Mouse (Mus musculus) olfactory bulb, adult 2 months (tissue): Measurements from ENCODE around the gene Atf7. TPM values are rescaled to one million over a fixed set of nuclear protein-coding genes. Genes with fewer than 3 reads are reported as not detected.
"Not testable (repeated sequence)": the region's sequence is repeated elsewhere in the genome, so short reads cannot be mapped to it uniquely, and the experiment has no call there.

ENCODE experiments used
- H3K27ac ChIP-seq: fragments of 200-500 bp; 2 replicates; pipeline ENCODE4 v1.5.1; 2012; ENCODE audit warnings: low read depth, low read length; ENCODE audit not compliant: insufficient read depth
- H3K4me1 ChIP-seq: fragments of 200-500 bp; 2 replicates; pipeline ENCODE4 v1.6.1; 2012; ENCODE audit warnings: low read length; ENCODE audit not compliant: control insufficient read depth, insufficient read depth
- H3K4me3 ChIP-seq: fragments of 200-500 bp; 2 replicates; pipeline ENCODE4 v1.5.1; 2012; ENCODE audit warnings: mild to moderate bottlenecking, low read depth, low read length, moderate library complexity; ENCODE audit not compliant: insufficient read depth
- CTCF ChIP-seq: fragments of 200-500 bp; IDR thresholded peaks from 2 replicates; pipeline ENCODE4 v1.5.1; 2012; ENCODE audit warnings: low read depth, mild to moderate bottlenecking, low read length, moderate library complexity; ENCODE audit not compliant: insufficient read depth
- POLR2A ChIP-seq: fragments of 200-500 bp; IDR thresholded peaks from 2 replicates; pipeline ENCODE4 v1.6.1; 2012; ENCODE audit warnings: mild to moderate bottlenecking, low read depth, low read length, moderate library complexity; ENCODE audit not compliant: insufficient read depth
- WGBS: fragments of 180-500 bp; shearing (Covaris S2); methylation state at CpG from one replicate; pipeline ENCODE4 v1.1.7; 2018; 5-methylcytosine and 5-hydroxymethylcytosine counted together
- polyA plus RNA-seq: library from polyadenylated mRNA; stranded (reverse); fragments of >200 nt; gene quantifications from 2 replicates; pipeline ENCODE4 v1.2.4, GENCODE M21; 2012; ENCODE audit warnings: low replicate concordance; ENCODE audit not compliant: missing spikeins, insufficient read depth, insufficient read length

Gene Atf7
- polyA plus RNA-seq, 1 experiment: not detected

- Histone ChIP-seq H3K4me1 (peaks cover 4% of the 10 kb centered on the region), H3K4me3 (no peak overlapping the region), H3K27ac (no peak overlapping the region)
- TF ChIP-seq POLR2A (no peak), CTCF (no peak)
- 48% methylated on average over 3 of the region's 3 CpGs for WGBS
These were observed 32.7 kb upstream of the Atf7 start for GRCm38 (mm10) chr15:102657926-102658381.

GRCm38 (mm10) chr15:102656658-102657057 is 31.4 kb upstream of the Atf7 start:
- no peak for TF ChIP-seq CTCF
- TF ChIP-seq POLR2A: no peak
- Histone ChIP-seq H3K4me3 (no peak overlapping the region), H3K4me1 (peaks cover 4% of the 10 kb centered on the region), H3K27ac (no peak overlapping the region)
- WGBS: 30% methylated on average over 4 of the region's 4 CpGs

- 86% methylated on average over 9 of the region's 9 CpGs for WGBS
- H3K4me1 ChIP-seq, H3K4me3 ChIP-seq, H3K27ac ChIP-seq: not testable (repeated sequence)
These were observed 26.8 kb upstream of the Atf7 start for GRCm38 (mm10) chr15:102651928-102652660.

- Histone ChIP-seq H3K27ac (no peak overlapping the region), H3K4me3 (no peak overlapping the region), H3K4me1 (no peaks in the 10 kb centered on the region)
- TF ChIP-seq POLR2A (no peak), CTCF (no peak)
- 89% methylated on average over 3 of the region's 3 CpGs for WGBS
These were observed 25.8 kb upstream of the Atf7 start for GRCm38 (mm10) chr15:102651107-102651506.

GRCm38 (mm10) chr15:102635817-102636216 is 10.6 kb upstream of the Atf7 start:
- H3K4me1 ChIP-seq: no peaks in the 10 kb centered on the region
- TF ChIP-seq POLR2A (no peak), CTCF (no peak)
- WGBS: 30% methylated on average over 3 of the region's 3 CpGs
- H3K4me3 ChIP-seq: no peak overlapping the region
- no peak overlapping the region for H3K27ac ChIP-seq

- H3K27ac ChIP-seq: no peak overlapping the region
- H3K4me1 ChIP-seq: no peaks in the 10 kb centered on the region
- TF ChIP-seq CTCF (no peak), POLR2A (no peak)
- H3K4me3 ChIP-seq: no peak overlapping the region
- 90% methylated on average over 8 of the region's 8 CpGs for WGBS
These were observed 9.4 kb upstream of the Atf7 start for GRCm38 (mm10) chr15:102634684-102635083.

- TF ChIP-seq CTCF: no peak
- TF ChIP-seq POLR2A: no peak
- peak overlapping the region; percentile 86 for H3K4me3 ChIP-seq
- H3K4me1 ChIP-seq: peaks cover 3% of the 10 kb centered on the region; the same call in 1 of the 2 replicates
- peak overlapping the region; percentile 0; the same call in 1 of the 2 replicates for H3K27ac ChIP-seq
- under 1% methylated on average over 18 of the region's 18 CpGs for WGBS
These were observed 407 bp upstream of the Atf7 start for GRCm38 (mm10) chr15:102625687-102626055.

GRCm38 (mm10) chr15:102624291-102624969 is 834 bp downstream of the Atf7 start:
- Histone ChIP-seq H3K4me3 (peak overlapping the region; percentile 86), H3K4me1 (peaks cover 3% of the 10 kb centered on the region; the same call in 1 of the 2 replicates), H3K27ac (peak overlapping the region; percentile 60)
- TF ChIP-seq CTCF (no peak), POLR2A (no peak)
- WGBS: under 1% methylated on average over 17 of the region's 17 CpGs

GRCm38 (mm10) chr15:102623121-102623520 is 2.1 kb downstream of the Atf7 start:
- Histone ChIP-seq H3K27ac (no peak overlapping the region), H3K4me3 (no peak overlapping the region), H3K4me1 (peaks cover 3% of the 10 kb centered on the region; the same call in 1 of the 2 replicates)
- TF ChIP-seq POLR2A: no peak
- WGBS: 71% methylated on average over 3 of the region's 3 CpGs

- TF ChIP-seq CTCF: no peak
- TF ChIP-seq POLR2A: no peak
- Histone ChIP-seq H3K4me1 (peaks cover 3% of the 10 kb centered on the region; the same call in 1 of the 2 replicates), H3K27ac (no peak overlapping the region), H3K4me3 (no peak overlapping the region)
These were observed 2.7 kb downstream of the Atf7 start for GRCm38 (mm10) chr15:102622536-102622935.
